Mouse (Mus musculus) mesoderm, embryonic 11.5 days (tissue): Measurements from ENCODE around the gene Tlcd1.
"Not testable (repeated sequence)": the region's sequence is repeated elsewhere in the genome, so short reads cannot be mapped to it uniquely, and the experiment has no call there.

Experiments
- DNase-seq: peaks from one replicate; pipeline ENCODE4 v3.0.0-alpha.2; 2012; ENCODE audit warnings: low read depth, low spot score

Tlcd1 gene

DNA sequence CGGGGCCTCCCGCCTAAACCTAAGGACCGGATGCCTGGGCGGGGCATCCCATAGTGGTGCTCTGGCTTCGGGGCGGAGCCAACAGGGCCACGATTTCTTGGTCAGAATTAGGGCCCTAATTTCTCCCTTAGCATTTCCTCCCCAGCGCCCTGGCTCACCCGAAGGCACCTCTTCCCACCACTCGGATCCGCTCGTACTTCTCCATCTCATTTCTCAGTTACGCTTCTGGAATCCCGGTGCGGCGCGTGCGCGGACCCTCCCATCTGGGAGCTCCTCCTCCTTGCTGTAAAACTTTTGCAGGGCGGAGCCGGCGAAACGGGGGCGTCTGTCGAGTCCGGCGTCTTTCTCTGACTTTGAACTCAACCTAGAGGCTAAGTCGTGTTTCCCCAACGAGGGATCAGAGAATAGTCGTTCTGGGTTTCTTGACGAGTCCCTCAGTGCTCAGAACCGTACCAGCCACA lies at the start of gene Tlcd1, which contains the start of gene Nek8:
Gene Tlcd1 (plus strand): TSS at position 310 of the 461 bp plus-strand sequence.
Gene Nek8 (minus strand): TSS at position 274 of the 461 bp plus-strand sequence.
- DNase-seq: peak; percentile 91

DNA sequence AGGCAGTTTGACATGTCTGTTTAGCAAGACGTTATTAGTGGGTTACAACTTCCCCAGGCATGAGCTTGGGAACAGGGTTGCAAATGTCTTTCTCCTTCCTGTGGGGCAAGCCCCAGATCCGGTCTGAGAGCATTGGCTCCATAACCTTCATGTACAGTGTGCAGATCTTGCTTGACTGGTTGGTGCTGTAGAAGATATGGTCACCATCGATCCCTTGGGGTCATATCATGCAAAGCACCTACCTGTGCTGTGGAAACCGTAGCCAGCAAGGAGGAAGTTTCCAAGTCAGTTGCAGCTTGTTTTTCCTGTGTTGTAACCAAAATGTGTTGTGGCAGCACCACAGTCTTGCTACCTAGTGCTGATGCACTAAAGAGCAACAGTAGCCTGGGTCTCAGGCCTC lies 49.8 kb upstream of the Tlcd1 start:
- no peak for DNase-seq

DNA sequence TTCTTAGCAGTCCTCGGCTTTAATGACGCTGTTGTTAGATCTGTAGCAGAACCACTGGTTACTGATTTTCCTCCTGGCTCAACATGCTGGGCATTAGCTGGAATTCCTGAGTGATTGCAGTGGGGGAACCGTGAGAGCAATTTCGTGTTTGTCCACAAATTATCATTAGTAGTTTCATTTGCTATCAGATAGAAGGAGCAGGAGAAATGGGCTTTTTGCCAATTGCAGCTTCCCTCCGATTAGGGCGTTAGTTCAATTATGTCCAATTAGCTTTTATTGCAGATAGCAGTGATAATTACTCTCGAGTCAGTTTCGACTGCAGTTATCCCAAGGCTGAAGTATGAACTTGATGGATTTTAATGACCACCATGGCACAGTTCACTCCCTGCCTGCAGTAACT lies 47.1 kb upstream of the Tlcd1 start:
- DNase-seq: no peak

- no peak for DNase-seq
These were observed 42.6 kb upstream of the Tlcd1 start for GRCm38 (mm10) chr11:78133915-78134314.

- DNase-seq: no peak
These were observed 42.2 kb upstream of the Tlcd1 start for GRCm38 (mm10) chr11:78134344-78134743.

DNA sequence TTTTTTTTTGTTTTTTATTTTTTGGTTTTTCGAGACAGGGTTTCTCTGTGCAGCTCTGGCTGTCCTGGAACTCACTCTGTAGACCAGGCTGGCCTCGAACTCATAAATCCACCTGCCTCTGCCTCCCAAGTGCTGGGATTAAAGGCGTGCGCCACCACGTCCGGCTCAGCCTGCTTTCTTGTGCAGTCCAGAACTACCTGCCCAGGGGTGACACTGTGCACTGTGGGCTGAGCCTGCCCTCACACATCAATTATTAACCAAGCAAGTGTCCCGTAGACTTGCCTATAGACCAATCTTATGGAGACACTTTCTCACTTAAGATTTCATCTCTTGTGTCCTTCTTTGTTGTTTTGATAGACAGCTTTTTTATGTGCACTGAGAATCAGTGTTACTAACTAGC lies 41.2 kb upstream of the Tlcd1 start:
- DNase-seq: not testable (repeated sequence)

DNA sequence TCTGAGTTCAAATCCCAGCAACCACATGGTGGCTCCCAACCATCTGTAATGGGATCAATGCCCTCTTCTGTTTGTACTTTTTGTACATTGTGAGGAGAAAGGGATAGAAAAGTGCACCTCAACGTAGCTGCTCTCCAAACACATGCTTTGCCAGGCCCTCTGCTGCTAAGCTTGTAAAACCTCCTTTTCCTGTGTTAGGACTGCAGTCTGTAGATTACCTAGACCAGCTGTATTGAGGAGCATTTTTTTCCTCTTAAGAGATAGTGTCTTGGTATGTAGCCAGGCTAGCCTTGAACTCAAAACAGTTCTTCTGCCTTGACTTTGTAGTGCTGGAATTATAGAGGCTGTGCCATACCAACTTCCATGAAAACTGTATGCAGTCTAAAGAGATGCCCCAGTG lies 40.4 kb upstream of the Tlcd1 start:
- DNase-seq: no peak

DNA sequence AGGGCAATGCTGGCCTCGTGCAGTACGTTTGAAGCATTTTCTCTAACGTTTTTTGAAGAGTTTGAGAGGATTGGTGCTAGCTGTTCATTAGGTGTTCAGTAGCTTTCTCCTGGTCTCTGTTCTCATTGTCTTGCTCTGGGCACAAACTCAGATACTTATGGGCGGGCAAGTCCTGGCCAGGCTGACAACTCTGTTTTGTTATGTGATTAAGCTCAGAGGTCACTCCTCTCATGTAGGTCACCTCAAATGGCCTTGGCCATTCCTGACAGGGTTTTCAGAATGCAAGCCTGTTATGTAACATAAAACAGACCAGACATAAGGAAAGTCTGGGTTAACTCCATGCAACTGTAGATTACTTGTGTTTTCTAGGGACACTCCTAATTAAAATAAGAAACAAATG lies 38.9 kb upstream of the Tlcd1 start:
- DNase-seq: no peak

- DNase-seq: no peak
These were observed 38.5 kb upstream of the Tlcd1 start for GRCm38 (mm10) chr11:78138023-78138422.

GRCm38 (mm10) chr11:78140665-78141064 lies 35.8 kb upstream of the Tlcd1 start:
- no peak for DNase-seq

- DNase-seq: no peak
These were observed 33.0 kb upstream of the Tlcd1 start for GRCm38 (mm10) chr11:78143520-78143919.

DNA sequence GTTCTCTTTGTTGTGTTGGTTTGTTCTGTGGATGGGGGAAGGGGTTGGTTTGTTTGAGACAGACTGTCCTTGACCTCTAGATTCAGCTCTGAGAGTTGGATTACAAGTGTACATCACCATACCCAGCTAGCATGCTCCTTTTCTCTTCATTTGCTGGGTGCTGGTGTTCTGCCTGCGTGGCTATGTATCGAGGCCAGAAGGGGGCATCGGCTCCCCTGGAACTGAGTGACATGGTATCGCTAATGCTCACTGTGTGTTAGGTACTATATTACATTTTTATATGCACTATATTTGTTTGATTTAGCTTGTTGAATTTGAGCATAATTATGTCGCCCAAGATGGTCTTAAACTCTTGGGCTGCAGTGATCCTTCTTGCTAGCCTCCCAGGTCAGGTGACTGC lies 30.3 kb upstream of the Tlcd1 start:
- no peak for DNase-seq

- DNase-seq: no peak
These were observed 29.6 kb upstream of the Tlcd1 start for GRCm38 (mm10) chr11:78146707-78147543.

- peak; percentile 58 for DNase-seq
These were observed 25.4 kb upstream of the Tlcd1 start for GRCm38 (mm10) chr11:78151161-78151560.

DNA sequence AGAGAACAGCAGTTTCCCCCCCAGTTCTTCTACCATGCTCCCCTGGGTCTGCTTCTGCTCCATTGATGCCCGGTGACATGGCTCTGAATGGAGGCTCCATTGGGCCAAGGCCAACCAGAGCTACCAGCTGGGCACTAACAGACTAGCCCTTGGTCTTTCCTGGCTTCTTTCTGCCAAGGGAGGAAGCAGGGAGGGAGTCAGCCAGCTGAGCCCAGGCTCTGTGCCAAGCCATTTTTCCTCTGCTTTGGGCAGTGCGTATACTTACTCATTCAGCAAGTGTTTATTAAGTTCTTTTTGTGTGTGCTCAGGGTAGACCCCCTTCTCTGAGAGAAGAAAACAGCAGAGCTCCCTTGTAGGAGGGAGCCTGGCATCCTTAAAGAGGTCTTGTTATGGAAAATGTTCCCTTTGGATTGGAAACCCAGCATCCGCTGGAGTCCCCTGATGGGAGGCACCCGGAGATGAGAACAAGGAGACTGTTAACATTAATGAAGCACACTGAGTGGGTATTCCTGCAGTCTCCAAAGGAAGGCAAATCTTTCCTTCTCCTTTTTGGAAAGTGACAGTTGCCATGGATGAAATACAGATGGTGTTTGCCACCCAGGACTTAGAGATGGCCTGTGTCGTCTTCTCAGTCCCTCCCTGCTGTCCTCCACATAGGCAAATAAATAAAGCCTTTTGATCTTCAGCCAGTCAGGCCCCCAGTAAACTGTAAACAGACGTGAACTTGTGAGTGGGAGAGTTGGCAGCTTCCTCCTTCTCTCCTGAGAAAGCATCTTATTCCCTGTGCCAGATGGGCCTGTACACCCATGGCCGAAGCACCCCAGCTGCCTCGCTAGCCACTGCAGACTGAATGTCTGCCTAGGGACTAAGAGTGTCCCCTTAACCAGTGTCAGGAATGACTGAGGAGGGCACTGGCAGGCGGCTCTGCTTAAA lies 23.9 kb upstream of the Tlcd1 start:
- DNase-seq: no peak

- DNase-seq: no peak
These were observed 22.7 kb upstream of the Tlcd1 start for GRCm38 (mm10) chr11:78153778-78154177.

- DNase-seq: no peak
These were observed 20.8 kb upstream of the Tlcd1 start for GRCm38 (mm10) chr11:78155674-78156073.

DNA sequence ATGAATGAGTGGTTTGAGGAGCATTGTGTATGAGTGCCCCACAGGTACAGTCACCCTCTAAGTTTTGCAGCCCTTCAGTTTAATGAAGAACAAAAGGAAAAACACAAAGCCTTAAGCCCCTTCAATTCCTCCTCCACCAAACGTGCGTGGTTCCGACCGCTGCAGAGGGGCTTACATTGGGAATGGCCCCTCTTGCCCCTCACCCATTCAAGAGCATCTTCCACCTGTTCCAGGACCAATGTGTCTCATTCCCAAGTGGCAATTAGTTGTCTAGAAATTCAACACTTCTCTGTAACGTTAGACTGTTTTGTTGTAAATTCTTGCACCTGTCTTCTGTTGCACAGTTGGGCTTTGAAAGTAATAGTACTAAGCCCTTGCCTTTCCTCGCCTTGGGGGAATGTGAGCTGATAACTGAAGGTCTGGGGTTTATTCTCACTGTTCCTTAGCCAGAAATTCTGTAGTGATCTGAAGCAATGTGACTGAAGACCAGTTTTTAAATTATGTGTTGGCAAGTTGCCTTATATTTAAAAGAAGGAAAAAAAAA lies 20.3 kb upstream of the Tlcd1 start:
- no peak for DNase-seq

DNA sequence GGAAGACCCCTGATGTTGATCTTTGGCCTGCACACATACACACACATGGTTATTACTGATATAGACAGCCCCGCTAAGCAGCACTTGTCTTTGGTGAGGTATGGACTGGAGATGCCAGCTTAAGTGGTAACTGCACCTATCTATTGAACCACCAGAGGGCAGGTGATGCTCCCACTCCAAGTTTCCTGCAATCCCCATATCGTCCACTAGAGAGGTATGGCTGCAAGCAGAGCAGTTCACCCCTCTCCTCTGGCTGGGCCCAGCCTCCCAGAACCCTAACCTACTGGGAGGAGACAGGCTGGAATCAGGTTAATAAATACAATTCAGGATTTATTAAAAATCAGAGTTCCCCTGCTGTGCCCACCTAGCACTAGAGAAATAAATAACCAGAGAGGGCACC lies 17.4 kb upstream of the Tlcd1 start:
- DNase-seq: peak; percentile 93

DNA sequence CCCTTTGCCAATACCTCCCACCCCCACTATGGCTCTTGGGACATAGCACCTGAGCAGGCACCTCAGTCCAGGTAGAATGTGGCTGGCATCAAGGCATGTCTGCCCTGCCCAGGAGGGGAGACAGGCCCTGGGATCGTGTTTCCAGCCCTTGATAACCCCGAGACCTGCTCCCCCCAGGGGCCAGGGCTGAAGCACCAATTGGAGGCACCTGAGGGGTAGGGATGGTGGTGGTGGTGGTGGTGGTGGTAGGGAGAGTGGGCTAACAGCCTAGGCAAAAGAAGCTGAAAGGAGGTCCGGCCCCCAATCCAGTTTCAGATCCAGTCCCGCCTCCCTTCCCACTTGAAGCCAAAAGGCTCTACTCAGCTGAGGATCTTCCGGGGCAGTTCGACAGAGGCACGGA lies 17.0 kb upstream of the Tlcd1 start:
- no peak for DNase-seq

DNA sequence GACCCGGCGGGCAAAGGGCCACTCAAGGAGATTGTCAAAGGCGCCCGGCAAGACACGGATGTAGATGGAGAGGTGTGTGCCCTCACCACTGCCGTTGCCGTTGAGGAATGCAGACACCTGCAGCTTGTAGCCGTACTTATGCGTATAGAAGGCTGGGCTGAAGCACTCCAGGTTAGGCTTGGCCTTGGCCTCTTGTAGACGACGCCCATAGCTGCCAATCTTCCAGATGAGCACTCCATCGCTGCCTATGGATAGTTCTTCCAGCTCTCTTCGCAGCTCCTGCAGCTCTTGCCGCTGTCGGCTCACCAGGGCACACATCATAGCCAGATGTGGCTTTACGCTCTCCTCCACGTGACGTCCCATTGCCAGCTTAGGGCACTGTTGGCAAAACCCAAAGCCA lies 16.3 kb upstream of the Tlcd1 start:
- no peak for DNase-seq

- no peak for DNase-seq
These were observed 15.8 kb upstream of the Tlcd1 start for GRCm38 (mm10) chr11:78160675-78161074.
